Mouse (Mus musculus) myocyte (in vitro differentiated cells): ENCODE measurements at regions not wholly inside any gene's neighbourhood (a gene's known extent, or its start where the extent isn't known, plus 50 kb on each side); places are given as distances from the start of the nearest gene placed in this dataset.

Experiments
- CEBPB ChIP-seq: IDR thresholded peaks from 2 replicates; pipeline ENCODE4 v1.6.1; 2011; ENCODE audit warnings: mild to moderate bottlenecking, moderate library complexity; ENCODE audit not compliant: poor library complexity, insufficient read depth, severe bottlenecking
- E2F4 ChIP-seq: IDR thresholded peaks from one replicate; pipeline ENCODE4 v1.6.1; 2011; ENCODE audit warnings: mild to moderate bottlenecking, control low read depth, moderate library complexity; ENCODE audit not compliant: insufficient read depth
- MAX ChIP-seq: IDR thresholded peaks from one replicate; pipeline ENCODE4 v1.6.1; 2011; ENCODE audit warnings: low read depth, mild to moderate bottlenecking, control low read depth
- MYOD1 ChIP-seq, 3 experiments: IDR thresholded peaks; one replicate each; pipeline ENCODE4 v1.6.1; 2011; ENCODE audit warnings: control low read depth in 2 of 3, low read depth in 2 of 3, mild to moderate bottlenecking in 2 of 3, moderate library complexity in 1 of 3; ENCODE audit not compliant: insufficient read length in 2 of 3, control insufficient read depth in 1 of 3
- MYOG ChIP-seq, 3 experiments: IDR thresholded peaks; one replicate each; pipeline ENCODE4 v1.6.1; 2011; ENCODE audit warnings: control low read depth in 2 of 3, low read depth in 2 of 3, mild to moderate bottlenecking in 2 of 3; ENCODE audit not compliant: insufficient read length in 2 of 3, control insufficient read depth in 1 of 3, insufficient read depth in 1 of 3
- POLR2A ChIP-seq: IDR thresholded peaks from one replicate; pipeline ENCODE4 v1.6.1; 2011; ENCODE audit warnings: low read depth, mild to moderate bottlenecking, control low read depth, moderate library complexity; ENCODE audit not compliant: insufficient read length
- POLR2AphosphoS2 ChIP-seq: IDR thresholded peaks from one replicate; pipeline ENCODE4 v1.6.1; 2011; ENCODE audit warnings: low read depth, control low read depth; ENCODE audit not compliant: insufficient read length
- REST ChIP-seq: IDR thresholded peaks from one replicate; pipeline ENCODE4 v1.6.1; 2011; ENCODE audit warnings: mild to moderate bottlenecking, control low read depth, moderate library complexity; ENCODE audit not compliant: insufficient read depth, insufficient read length
- SRF ChIP-seq: IDR thresholded peaks from one replicate; pipeline ENCODE4 v1.6.1; 2011; ENCODE audit warnings: low read depth; ENCODE audit not compliant: control insufficient read depth, insufficient read length
- TCF12 ChIP-seq: IDR thresholded peaks from one replicate; pipeline ENCODE4 v1.6.1; 2011; ENCODE audit warnings: mild to moderate bottlenecking, control low read depth; ENCODE audit not compliant: poor library complexity, insufficient read depth, severe bottlenecking
- USF1 ChIP-seq: IDR thresholded peaks from one replicate; pipeline ENCODE4 v1.6.1; 2011; ENCODE audit warnings: low read depth, mild to moderate bottlenecking, control low read depth, moderate library complexity

DNA sequence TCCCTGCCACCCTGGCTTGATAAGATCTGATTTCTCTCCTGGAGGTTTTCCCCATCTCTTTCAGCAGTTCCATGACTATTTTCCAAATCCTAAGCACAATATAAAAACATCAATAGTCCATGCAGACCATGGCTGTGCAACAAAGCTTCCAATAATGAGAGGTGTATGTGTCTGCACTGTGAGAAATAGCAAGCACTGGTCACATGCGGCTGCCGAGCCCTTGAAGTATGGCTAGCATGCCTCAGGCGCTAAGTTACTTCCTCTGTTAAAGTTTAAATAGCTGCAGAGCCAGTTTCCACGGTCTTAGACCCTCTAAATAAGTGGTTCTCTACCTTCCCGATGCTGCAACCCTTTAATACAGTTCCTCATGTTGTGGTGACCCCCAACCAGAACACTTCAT lies 306.6 kb downstream of the Bbx start:
- no peak for TF ChIP-seq CEBPB
- no peak for TF ChIP-seq POLR2A
- TF ChIP-seq TCF12, result no peak
- TF ChIP-seq MAX, result no peak
- no peak for TF ChIP-seq USF1
- TF ChIP-seq POLR2AphosphoS2, result no peak
- no peak for TF ChIP-seq REST
- no peak for TF ChIP-seq MYOG (IDR thresholded peaks at IDR 0.05; ENCODE audit: control insufficient read depth in 1 of 3, insufficient read depth in 1 of 3, insufficient read length in 2 of 3, low read depth in 2 of 3)
- TF ChIP-seq MYOD1 (IDR thresholded peaks at IDR 0.05; ENCODE audit: control insufficient read depth in 1 of 3, insufficient read length in 2 of 3, low read depth in 2 of 3), result no peak
- TF ChIP-seq E2F4, result no peak
- TF ChIP-seq SRF, result no peak
